Mouse (Mus musculus) R1 (cell line): ENCODE measurements around the gene Ahcyl2.

Experiments used
- DNase-seq: peaks from one replicate; pipeline ENCODE4 v3.0.0-alpha.2; 2018; ENCODE audit warnings: low read depth, low spot score

Gene Ahcyl2

DNA sequence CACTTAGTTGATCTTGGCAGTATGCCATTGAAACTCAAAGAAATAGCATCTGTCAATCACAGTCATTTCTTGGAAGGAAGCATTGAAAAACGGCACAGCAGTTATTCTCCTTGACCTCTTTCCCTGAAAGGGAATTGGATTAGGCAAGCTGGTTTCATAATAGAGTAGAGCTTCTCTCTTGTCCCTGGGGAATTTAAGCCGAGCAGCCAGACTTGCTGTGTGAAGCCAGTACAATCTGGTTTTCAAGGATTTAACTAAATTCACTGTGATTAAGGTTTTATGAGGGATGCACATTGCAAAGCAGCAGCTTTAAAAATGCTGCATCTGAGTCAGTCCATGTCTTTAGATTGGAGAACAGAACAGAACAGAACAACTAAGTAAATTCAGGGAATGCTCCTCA, 46.8 kb downstream of the Ahcyl2 start:
- peak; percentile 21 for DNase-seq

GRCm38 (mm10) chr6:29815060-29815459, 47.2 kb downstream of the Ahcyl2 start:
- no peak for DNase-seq

DNA sequence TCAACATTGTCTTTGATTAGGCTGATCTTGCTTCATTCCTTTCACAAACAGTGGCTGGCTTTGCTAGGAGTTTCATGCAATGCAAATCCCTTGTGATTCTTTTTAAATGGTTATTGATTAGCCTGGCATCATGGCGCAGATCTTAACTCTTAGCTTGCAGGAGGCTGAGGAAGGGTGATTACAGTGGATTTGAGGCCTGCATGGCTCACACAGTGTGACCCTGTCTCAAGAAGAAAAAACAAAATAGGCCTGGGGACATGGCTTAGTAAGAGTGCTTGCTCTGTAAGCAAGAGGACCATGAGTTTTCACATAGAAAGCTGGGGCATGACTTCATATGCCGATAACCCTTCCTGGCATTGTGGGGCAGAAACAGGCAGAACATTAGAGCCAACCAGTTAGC, 47.8 kb downstream of the Ahcyl2 start:
- DNase-seq: no peak

GRCm38 (mm10) chr6:29816371-29816770, 48.6 kb downstream of the Ahcyl2 start:
- peak; percentile 19 for DNase-seq

- peak; percentile 13 for DNase-seq
Measured at GRCm38 (mm10) chr6:29819309-29819708, 51.5 kb downstream of the Ahcyl2 start.

- no peak for DNase-seq
Measured at GRCm38 (mm10) chr6:29820314-29820713, 52.5 kb downstream of the Ahcyl2 start.

GRCm38 (mm10) chr6:29820926-29821325, 53.1 kb downstream of the Ahcyl2 start:
- no peak for DNase-seq

DNA sequence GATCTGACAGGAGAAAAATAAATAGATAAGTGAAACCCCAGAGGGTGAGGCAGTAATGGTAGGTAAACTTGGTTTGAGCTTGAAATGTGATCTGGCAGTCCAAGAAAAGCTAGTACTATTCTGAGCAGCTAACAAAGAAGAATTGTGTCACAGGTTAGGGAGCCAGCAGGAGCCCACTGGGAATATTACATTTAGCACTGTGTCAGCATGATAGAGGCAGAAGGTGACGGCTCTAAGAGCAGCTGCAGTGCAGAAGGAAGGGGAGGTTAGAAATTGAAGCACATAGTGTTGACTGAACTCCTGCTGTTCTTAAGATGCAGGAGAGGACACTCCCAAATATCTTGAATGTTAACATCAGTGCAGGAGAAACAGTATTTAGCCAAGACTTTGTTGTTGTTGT, 54.0 kb downstream of the Ahcyl2 start:
- DNase-seq: peak; percentile 69

GRCm38 (mm10) chr6:29825302-29825701, 57.5 kb downstream of the Ahcyl2 start:
- DNase-seq: no peak

GRCm38 (mm10) chr6:29827291-29828242, 59.8 kb downstream of the Ahcyl2 start:
- DNase-seq: no peak

GRCm38 (mm10) chr6:29828574-29829234, 60.9 kb downstream of the Ahcyl2 start:
- no peak for DNase-seq

DNA sequence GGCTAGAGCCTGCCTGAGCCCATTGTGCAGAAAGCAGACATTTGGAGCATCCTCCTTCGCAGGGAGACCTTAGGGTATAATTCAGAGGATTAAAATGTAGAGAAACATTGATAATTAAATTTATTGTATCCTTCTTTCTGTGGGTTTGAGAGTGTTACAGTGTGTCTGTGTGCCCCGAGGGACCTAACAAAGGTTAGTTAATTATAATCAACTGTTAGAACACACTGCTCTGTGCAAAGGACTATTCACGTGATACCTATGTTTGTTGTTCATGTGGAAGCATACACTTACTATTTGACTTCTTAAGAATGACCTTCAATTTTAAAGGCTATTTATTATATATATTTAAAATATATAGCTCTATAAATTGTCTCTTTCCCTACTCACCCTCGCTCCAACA, 64.5 kb downstream of the Ahcyl2 start:
- DNase-seq: no peak

DNA sequence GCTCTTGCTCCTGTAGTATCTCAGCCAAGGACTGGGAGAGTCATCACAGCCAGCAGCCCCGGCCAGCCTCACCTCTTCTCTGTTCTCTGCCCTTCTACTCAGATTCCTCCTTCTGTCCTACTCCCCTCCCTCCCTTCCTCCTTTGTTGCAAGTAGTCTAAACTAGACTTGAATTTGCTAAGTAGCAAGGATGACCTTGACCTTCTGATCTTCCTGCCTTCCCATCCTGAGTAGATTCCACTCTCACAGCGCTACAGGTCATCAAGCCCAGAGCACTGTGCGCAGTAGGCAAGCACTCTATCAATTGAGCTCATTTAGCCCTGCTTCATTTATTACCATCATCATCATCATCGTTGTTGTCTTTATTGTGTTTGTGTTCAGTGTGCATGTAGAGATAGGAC, 65.3 kb downstream of the Ahcyl2 start:
- peak; percentile 96 for DNase-seq

- DNase-seq: peak; percentile 49
Measured at GRCm38 (mm10) chr6:29833568-29834255, 65.9 kb downstream of the Ahcyl2 start.

GRCm38 (mm10) chr6:29835543-29836177, 67.8 kb downstream of the Ahcyl2 start:
- DNase-seq: no peak

GRCm38 (mm10) chr6:29837579-29837978, 69.8 kb downstream of the Ahcyl2 start:
- no peak for DNase-seq

GRCm38 (mm10) chr6:29838531-29838930, 70.7 kb downstream of the Ahcyl2 start:
- DNase-seq: no peak

DNA sequence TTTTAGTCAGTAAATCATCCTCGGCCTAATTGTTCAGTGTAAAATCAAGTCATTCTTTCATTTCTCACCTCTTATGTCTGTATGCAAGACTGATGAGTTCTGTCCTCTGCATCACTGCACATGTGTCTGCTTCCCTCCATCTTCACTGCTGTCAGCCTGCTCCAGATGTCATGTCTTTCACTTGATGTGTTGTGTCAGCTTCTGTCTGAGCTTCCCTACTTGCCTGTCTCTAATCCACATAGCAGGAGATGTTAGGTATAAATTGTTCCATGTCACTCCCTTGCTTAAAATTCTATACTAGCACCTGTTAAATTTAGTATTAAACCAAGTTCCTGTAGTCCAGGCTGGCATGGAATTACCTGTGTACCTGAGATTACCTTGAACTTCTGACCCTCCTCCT, 72.2 kb downstream of the Ahcyl2 start:
- no peak for DNase-seq

DNA sequence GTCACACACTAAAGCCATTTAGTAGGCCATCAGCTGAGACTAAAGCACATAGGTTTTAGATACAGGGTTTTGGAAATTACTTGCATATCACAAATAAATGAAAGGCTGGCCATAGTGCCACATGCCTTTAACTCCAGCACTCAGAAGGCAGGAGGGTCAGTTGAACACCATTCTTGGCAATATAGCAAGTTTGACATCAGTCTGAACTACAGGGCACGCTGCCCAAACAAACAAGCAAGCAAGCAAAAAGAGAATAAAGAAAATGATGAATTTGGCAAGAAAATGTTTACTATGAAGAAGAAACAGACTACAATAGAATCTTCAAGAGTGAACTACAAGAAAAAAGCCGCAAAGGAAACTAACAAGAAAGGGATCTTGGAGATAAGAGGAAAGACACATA, 73.7 kb downstream of the Ahcyl2 start:
- no peak for DNase-seq

GRCm38 (mm10) chr6:29847643-29848166, 79.9 kb downstream of the Ahcyl2 start:
- no peak for DNase-seq

GRCm38 (mm10) chr6:29848808-29849207, 81.0 kb downstream of the Ahcyl2 start:
- no peak for DNase-seq

DNA sequence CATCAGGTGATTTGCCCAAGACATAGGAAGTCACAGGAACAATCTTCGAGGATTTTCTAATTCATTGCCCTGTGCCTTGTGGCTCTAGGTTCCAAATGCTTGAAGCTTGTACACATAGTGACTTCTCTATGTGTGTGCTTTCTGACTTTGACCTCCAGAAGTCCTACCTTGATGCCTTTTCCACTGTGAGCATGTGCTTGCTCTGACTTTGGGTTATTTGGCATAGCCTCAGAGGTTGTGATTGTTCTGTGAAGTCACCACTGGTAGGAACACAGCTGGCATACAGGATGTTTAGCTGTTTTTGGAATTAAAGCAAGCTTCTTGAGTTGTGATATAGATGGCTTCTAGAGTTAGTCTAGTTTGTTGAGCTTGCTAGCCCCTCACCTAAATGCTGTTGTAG, 82.3 kb downstream of the Ahcyl2 start:
- no peak for DNase-seq
